Mouse (Mus musculus): ENCODE measurements around the gene Ptprn2. TPM values are rescaled to one million over a fixed set of nuclear protein-coding genes. Genes with fewer than 3 reads are reported as not detected.

The Ptprn2 gene
- total RNA-seq, 2 experiments from 2014 or later, result 0.10 to 0.34 TPM

GRCm38 (mm10) chr12:117254356-117254755 is 768.8 kb downstream of the Ptprn2 start:
- DNase-seq (ENCODE audit: low spot score in 2 of 2), result no peak

- no peak for DNase-seq (ENCODE audit: low spot score in 2 of 2)
These were observed 769.8 kb downstream of the Ptprn2 start for GRCm38 (mm10) chr12:117255325-117255724.

GRCm38 (mm10) chr12:117255776-117256342 is 770.3 kb downstream of the Ptprn2 start:
- no peak for DNase-seq (ENCODE audit: low spot score in 2 of 2)

DNA sequence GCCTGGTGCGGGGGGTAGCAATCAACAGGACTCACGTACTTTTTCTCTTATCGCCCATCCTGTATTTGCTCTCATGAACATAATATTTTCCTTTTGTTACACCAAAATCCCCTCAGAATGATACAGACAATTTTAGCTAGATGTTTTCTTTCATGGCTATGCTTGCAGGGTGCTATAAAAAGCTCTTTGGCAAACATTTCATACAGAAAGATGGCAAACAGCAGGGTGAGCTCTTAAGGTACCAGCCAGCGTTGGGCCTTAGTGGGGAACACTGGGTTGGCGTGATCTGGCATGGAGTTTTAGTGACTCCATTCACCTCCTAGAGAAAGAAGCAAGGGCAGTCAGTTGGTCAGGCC is 771.3 kb downstream of the Ptprn2 start:
- DNase-seq (ENCODE audit: low spot score in 2 of 2), result no peak

GRCm38 (mm10) chr12:117257205-117257920 is 771.8 kb downstream of the Ptprn2 start:
- DNase-seq (ENCODE audit: low spot score in 2 of 2), result no peak

GRCm38 (mm10) chr12:117257921-117258497 is 772.5 kb downstream of the Ptprn2 start:
- DNase-seq (ENCODE audit: low spot score in 2 of 2), result no peak

DNA sequence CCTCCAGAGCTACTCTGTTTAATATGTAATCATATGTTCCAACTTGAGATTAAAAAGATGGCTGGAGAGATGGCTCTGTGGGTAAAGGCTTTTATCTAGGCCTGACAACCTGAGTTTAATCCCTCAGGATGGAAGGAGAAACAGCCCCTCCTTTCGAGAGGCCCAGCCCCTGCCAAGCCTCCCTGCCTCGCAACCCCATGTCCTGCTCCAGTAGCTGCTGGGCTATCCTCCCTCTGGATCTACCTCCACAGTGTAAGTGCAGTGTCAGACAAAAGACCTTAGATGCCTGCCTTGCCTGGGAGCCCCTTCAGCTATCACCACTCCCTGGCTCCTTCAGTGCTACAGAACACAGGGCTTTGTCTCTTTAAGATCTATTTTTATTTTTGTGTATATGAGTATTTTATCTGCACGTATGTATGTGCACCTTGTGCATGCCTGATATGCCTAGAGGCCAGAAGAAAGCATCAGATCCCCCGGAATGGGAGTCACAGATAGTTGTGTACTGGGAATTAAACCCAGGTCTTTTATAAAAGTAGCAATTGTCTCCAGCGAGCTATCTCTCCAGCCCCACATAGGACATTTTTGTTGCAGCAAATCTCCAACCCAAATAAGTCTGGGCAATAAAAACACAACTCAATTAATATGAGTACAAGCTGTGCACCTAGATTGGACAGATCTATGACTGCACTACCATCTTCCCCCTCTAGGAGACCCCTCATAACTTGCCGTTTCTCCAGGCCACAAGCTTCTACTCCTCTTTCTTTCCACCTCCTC is 775.1 kb downstream of the Ptprn2 start:
- no peak for DNase-seq (ENCODE audit: low spot score in 2 of 2)

GRCm38 (mm10) chr12:117261165-117261440 is 775.6 kb downstream of the Ptprn2 start:
- no peak for DNase-seq (ENCODE audit: low spot score in 2 of 2)

- DNase-seq (ENCODE audit: low spot score in 2 of 2), result no peak
These were observed 776.5 kb downstream of the Ptprn2 start for GRCm38 (mm10) chr12:117262003-117262402.

GRCm38 (mm10) chr12:117263081-117263480 is 777.6 kb downstream of the Ptprn2 start:
- no peak for DNase-seq (ENCODE audit: low spot score in 2 of 2)

DNA sequence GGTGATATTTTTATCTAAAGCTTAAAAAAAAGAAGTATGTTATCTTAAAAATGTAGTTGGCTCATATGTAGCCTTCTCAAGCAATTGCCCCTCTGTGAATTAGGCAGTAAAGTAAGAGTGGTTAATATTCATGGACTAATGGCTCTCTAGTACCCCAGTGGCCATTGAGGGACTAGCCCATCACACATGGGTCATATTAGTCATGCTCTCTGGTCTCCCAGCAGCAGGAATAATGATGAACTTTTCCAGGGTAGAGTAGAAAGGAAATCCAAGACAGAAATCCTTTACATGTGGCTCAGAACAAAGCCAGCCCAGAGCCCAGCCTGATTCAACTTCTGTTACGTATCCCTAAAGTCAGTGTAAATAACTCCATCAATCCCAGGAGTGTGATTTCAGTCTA is 779.7 kb downstream of the Ptprn2 start:
- DNase-seq (ENCODE audit: low spot score in 2 of 2), result no peak

DNA sequence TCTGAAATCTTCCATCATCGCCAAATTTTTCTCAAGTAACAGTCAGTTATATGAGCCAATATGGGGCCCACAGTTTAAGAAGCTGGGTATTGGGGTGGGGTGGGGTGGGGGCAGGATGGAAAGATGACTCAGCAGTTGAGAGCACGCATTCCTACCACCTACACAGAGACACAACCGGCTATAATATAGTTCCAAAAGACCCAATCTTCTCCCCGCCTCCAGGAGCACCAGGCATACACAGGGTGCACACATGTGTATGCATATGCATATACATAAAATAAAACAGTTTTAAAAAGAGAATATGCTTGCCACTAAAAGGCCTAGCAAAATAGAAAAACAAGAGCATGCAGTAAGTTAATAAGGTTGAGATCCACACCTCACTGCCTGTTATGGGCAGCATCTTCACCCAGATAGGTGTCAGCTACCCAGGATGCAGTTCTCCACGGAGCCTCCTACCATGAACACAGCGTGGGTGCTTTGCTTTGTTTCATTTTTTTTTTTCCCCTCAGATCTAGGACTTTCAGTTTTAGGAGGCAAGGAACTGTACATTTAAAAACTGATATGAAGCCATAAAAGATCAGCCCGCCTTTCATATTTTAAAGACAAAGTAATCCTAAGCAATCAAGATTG is 783.1 kb downstream of the Ptprn2 start:
- DNase-seq (ENCODE audit: low spot score in 2 of 2), result no peak

GRCm38 (mm10) chr12:117269310-117269709 is 783.8 kb downstream of the Ptprn2 start:
- no peak for DNase-seq (ENCODE audit: low spot score in 2 of 2)

DNA sequence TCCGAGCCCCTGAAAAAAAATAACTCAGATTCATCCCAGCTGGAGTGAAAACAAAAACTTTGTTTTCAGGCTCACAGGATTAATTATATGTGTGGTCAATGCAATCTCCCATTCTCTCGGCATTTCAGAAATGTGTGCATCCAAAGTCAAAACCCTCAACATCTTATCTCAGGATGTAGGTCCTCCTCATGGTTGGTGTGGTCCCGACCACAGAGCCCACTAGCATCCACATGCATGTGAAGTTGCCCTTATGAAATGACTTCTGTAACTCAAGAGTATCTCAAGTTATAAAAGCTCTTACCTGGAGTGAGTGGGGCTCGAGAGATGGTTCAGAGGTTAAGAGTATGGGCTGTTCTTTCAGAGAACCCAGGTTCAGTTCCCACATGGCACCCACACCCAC is 784.7 kb downstream of the Ptprn2 start:
- DNase-seq (ENCODE audit: low spot score in 2 of 2), result no peak

DNA sequence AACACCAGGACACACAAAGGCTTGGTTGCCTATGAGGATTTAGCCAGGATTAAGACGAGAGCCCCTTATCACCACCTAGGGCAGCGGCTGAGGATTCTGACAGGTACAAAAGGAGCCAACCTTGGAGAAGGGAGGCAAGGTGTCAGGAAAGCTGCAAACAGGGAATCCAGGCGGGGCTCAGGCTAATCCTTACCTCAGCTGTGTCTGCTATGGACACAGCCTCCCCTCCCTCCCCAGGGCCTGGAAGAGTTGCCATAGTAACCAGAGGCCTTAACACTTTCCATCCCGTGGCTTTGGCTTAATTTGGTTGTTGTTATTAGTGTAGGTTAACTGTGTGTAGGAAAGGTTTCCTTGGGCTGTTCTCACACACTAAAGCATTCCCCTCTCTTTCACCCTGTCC is 787.6 kb downstream of the Ptprn2 start:
- DNase-seq (ENCODE audit: low spot score in 2 of 2), result no peak

DNA sequence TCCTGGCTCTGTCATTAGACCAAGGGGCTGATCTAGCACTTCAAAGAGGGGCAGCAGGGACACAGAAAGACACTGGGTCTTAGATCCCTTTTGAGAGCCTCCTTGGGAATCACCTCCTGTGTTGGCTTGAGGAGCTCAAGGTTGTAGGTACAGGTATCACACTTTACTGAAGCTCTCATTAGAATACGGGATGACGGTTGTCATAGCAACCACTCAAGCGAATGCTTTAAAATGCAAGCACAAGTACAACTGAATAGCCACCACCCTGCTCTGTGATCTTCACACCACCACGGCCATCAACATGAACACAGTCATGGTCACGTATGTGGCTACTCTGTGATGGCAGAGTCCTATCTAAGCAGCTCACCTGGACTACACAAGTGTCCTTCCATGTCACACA is 789.1 kb downstream of the Ptprn2 start:
- no peak for DNase-seq (ENCODE audit: low spot score in 2 of 2)

GRCm38 (mm10) chr12:117280790-117281189 is 795.3 kb downstream of the Ptprn2 start:
- DNase-seq (ENCODE audit: low spot score in 2 of 2), result no peak

- DNase-seq (ENCODE audit: low spot score in 2 of 2), result no peak
These were observed 797.1 kb downstream of the Ptprn2 start for GRCm38 (mm10) chr12:117282659-117283058.

DNA sequence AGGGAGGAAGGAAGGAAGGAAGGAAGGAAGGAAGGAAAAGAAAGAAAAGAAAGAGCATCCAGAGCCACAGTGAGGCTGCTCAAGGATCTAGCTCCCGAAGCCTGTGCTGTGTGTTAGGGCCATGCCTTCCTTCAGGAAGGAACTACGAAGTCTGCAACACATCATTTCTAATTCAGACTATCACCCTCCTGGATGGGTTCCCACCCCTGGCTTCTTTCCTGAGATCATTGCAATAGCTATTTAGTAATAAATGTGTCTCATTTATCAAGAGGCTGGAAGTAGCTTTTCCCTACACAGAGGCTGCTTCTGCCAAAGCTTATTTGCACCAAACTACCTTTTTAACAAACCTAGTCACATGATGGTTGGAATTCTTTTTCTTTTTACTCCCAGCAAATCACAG is 801.9 kb downstream of the Ptprn2 start:
- DNase-seq (ENCODE audit: low spot score in 2 of 2), result peak in 1 of 2 experiments; percentile 15

- DNase-seq (ENCODE audit: low spot score in 2 of 2), result no peak
These were observed 806.4 kb downstream of the Ptprn2 start for GRCm38 (mm10) chr12:117291943-117292342.

- DNase-seq (ENCODE audit: low spot score in 2 of 2), result no peak
These were observed 811.3 kb downstream of the Ptprn2 start for GRCm38 (mm10) chr12:117296792-117297191.

- no peak for DNase-seq (ENCODE audit: low spot score in 2 of 2)
These were observed 813.6 kb downstream of the Ptprn2 start for GRCm38 (mm10) chr12:117299084-117299483.

Measured in gastrocnemius, postnatal 4 days (tissue).